Mouse (Mus musculus): Measurements from ENCODE around the gene Nin. TPM values are rescaled to one million over a fixed set of nuclear protein-coding genes. Genes with fewer than 3 reads are reported as not detected.

The Nin gene
- total and polyA plus RNA-seq, 3 experiments: 48.4 to 49.1 TPM; not detected in 1

DNA sequence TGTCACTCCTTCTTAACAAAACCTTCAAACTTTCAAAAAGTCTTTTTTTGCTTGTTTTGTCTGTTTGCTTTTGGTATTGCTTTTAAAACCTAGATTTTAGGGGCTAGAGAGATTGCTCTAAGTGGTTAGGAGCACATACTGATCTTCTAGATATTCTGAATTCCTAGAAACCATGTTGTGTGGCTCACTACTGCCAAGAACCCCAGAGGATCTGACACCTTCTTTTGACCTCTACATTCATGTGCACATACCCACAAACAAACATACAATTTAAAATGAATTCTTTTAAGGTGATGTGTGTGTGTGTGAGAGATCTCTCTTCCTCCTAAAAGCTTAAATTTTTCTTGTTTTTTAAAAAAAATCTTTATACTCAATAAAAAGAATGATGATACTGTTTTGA is 87.3 kb downstream of the Nin start:
- H3K27ac ChIP-seq (ENCODE audit: control insufficient read depth, low read depth, low read length): no peak overlapping the region
- TF ChIP-seq ETS1 (IDR thresholded peaks at IDR 0.05; ENCODE audit: low read depth, low read length): no peak
- TF ChIP-seq ZNF384 (IDR thresholded peaks at IDR 0.05; ENCODE audit: low read depth, low read length): no peak
- no peak for TF ChIP-seq CHD1 (IDR thresholded peaks at IDR 0.05; ENCODE audit: low read depth, low read length)
- no peak for TF ChIP-seq USF1 (IDR thresholded peaks at IDR 0.05; ENCODE audit: low read depth, low read length)
- no peak for TF ChIP-seq CTCF (IDR thresholded peaks at IDR 0.05 in 2 of 3, conservative IDR thresholded peaks at IDR 0.05 in 1 of 3; ENCODE audit: control insufficient read depth in 1 of 3, insufficient read depth in 1 of 3, low read depth in 2 of 3, low read length in 3 of 3, poor library complexity in 1 of 3, severe bottlenecking in 1 of 3)
- TF ChIP-seq POLR2A (IDR thresholded peaks at IDR 0.05; ENCODE audit: control insufficient read depth in 1 of 2, insufficient read depth in 1 of 2, low read depth in 1 of 2, low read length in 2 of 2, poor library complexity in 1 of 2): no peak
- no peak for TF ChIP-seq NRF1 (IDR thresholded peaks at IDR 0.05; ENCODE audit: insufficient read depth, low read depth, low read length, poor library complexity, severe bottlenecking)
- no peak for TF ChIP-seq ELF1 (IDR thresholded peaks at IDR 0.05; ENCODE audit: low read depth, low read length)
- no peak for TF ChIP-seq RCOR1 (IDR thresholded peaks at IDR 0.05; ENCODE audit: low read depth, low read length)
- no peak for TF ChIP-seq MAFK (IDR thresholded peaks at IDR 0.05; ENCODE audit: borderline replicate concordance, low read depth, low read length)
- no peak for TF ChIP-seq ZC3H11A (IDR thresholded peaks at IDR 0.05; ENCODE audit: low read depth, low read length)
- H3K9me3 ChIP-seq (replicated peaks; ENCODE audit: insufficient read depth, low read length): no peaks in the 10 kb centered on the region
- H3K27me3 ChIP-seq (ENCODE audit: control insufficient read depth in 1 of 2, insufficient read depth in 2 of 2, low read length in 2 of 2): no peaks in the 10 kb centered on the region
- DNase-seq (ENCODE audit: low read depth, low spot score): no peak
- peaks cover 0 to 27% of the 10 kb centered on the region in 2 experiments; a peak in 2 of 4 replicates for H3K36me3 ChIP-seq (ENCODE audit: control insufficient read depth in 1 of 2, insufficient read depth in 2 of 2, low read length in 2 of 2)
- H3K79me2 ChIP-seq (ENCODE audit: control insufficient read depth, insufficient read depth, low read length, poor library complexity): no peaks in the 10 kb centered on the region
- H3K4me1 ChIP-seq (ENCODE audit: control insufficient read depth in 1 of 2, insufficient read depth in 2 of 2, low read length in 2 of 2): no peaks in the 10 kb centered on the region
- H3K9ac ChIP-seq (ENCODE audit: control insufficient read depth, low read depth, low read length, poor library complexity, severe bottlenecking): no peak overlapping the region
- no peak overlapping the region for H3K4me3 ChIP-seq (ENCODE audit: control insufficient read depth in 1 of 2, insufficient read depth in 1 of 2, low read depth in 2 of 2, low read length in 2 of 2)

- Histone ChIP-seq H3K27ac (ENCODE audit: control insufficient read depth, low read depth, low read length) (no peak overlapping the region), H3K9ac (ENCODE audit: control insufficient read depth, low read depth, low read length, poor library complexity, severe bottlenecking) (no peak overlapping the region), H3K4me3 (ENCODE audit: control insufficient read depth in 1 of 2, insufficient read depth in 1 of 2, low read depth in 2 of 2, low read length in 2 of 2) (no peak overlapping the region), H3K4me1 (ENCODE audit: control insufficient read depth in 1 of 2, insufficient read depth in 2 of 2, low read length in 2 of 2) (no peaks in the 10 kb centered on the region), H3K36me3 (ENCODE audit: control insufficient read depth in 1 of 2, insufficient read depth in 2 of 2, low read length in 2 of 2) (peaks cover 0 to 24% of the 10 kb centered on the region in 2 experiments; a peak in 2 of 4 replicates), H3K79me2 (ENCODE audit: control insufficient read depth, insufficient read depth, low read length, poor library complexity) (no peaks in the 10 kb centered on the region), H3K27me3 (ENCODE audit: control insufficient read depth in 1 of 2, insufficient read depth in 2 of 2, low read length in 2 of 2) (no peaks in the 10 kb centered on the region), H3K9me3 (replicated peaks; ENCODE audit: insufficient read depth, low read length) (no peaks in the 10 kb centered on the region)
- no peak for DNase-seq (ENCODE audit: low read depth, low spot score)
- TF ChIP-seq UBTF (IDR thresholded peaks at IDR 0.05; ENCODE audit: borderline replicate concordance, insufficient read depth, low read depth, low read length) (no peak), NELFE (IDR thresholded peaks at IDR 0.05; ENCODE audit: low read depth, low read length) (no peak), ZNF384 (IDR thresholded peaks at IDR 0.05; ENCODE audit: low read depth, low read length) (no peak), MYC (IDR thresholded peaks at IDR 0.05; ENCODE audit: low read depth, low read length) (no peak), MAFK (IDR thresholded peaks at IDR 0.05; ENCODE audit: borderline replicate concordance, low read depth, low read length) (no peak), SIN3A (IDR thresholded peaks at IDR 0.05; ENCODE audit: low read length) (no peak), EP300 (IDR thresholded peaks at IDR 0.05; ENCODE audit: low read depth in 1 of 2, low read length in 2 of 2) (no peak), USF2 (IDR thresholded peaks at IDR 0.05; ENCODE audit: borderline replicate concordance in 1 of 2, insufficient read depth in 1 of 2, low read depth in 1 of 2, low read length in 2 of 2) (no peak), TBP (IDR thresholded peaks at IDR 0.05; ENCODE audit: low read depth, low read length) (no peak), CHD2 (IDR thresholded peaks at IDR 0.05; ENCODE audit: low read length) (no peak), MAX (IDR thresholded peaks at IDR 0.05; ENCODE audit: low read length) (no peak), GABPA (IDR thresholded peaks at IDR 0.05; ENCODE audit: low read depth, low read length) (no peak), CHD1 (IDR thresholded peaks at IDR 0.05; ENCODE audit: low read depth, low read length) (no peak), MAZ (IDR thresholded peaks at IDR 0.05; ENCODE audit: low read depth, low read length) (no peak), ZMIZ1 (IDR thresholded peaks at IDR 0.05; ENCODE audit: low read depth, low read length) (no peak), ZC3H11A (IDR thresholded peaks at IDR 0.05; ENCODE audit: low read depth, low read length) (no peak), MEF2A (IDR thresholded peaks at IDR 0.05; ENCODE audit: extremely low read depth, insufficient replicate concordance, low read depth, low read length, poor library complexity, severe bottlenecking) (no peak)
Observed at GRCm38 (mm10) chr12:70025431-70025830, 88.1 kb downstream of the Nin start.

All from MEL (cell line).